Mouse (Mus musculus): Measurements from ENCODE around the gene Gdpd4. TPM values are rescaled to one million over a fixed set of nuclear protein-coding genes. Genes with fewer than 3 reads are reported as not detected.
A peak's percentile ranks its signal among the peaks of the same experiment; 100 is the strongest.

Gene Gdpd4
- not detected in 2 replicates for polyA plus RNA-seq (2016; fragmentation: Nextera tagmentation; extraction: Ambion mirVana)

DNA sequence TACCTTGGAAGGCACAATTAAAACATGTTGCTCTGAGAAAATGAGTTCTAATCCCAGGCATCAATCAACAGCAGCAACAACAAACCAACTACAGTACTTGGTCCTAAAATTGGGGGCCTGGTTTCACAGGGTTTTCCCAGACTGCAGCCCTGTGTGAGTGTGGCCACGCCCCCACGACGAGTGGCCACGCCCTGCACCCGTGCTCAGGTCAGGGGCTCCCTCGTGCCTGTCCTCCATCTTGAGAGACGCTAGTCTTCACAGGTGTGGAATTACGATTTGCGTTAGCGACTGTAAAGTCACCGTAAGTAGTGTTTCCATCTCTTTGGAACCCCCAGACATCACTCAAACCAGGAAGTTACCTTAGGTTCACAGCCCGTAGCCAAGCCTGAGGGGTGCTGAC lies at the start of gene Gdpd4:
Gene Gdpd4 (plus strand): TSS at position 214 of the 400 bp plus-strand sequence.
- Histone ChIP-seq H3K36me3 (no peaks in the 10 kb centered on the region), H3K27me3 (no peaks in the 10 kb centered on the region), H3K9ac (replicated peaks) (no peak within 1 kb of the TSS), H3K4me2 (replicated peaks) (no peak within 1 kb of the TSS), H3K27ac (replicated peaks) (no peak within 1 kb of the TSS), H3K4me1 (no peaks in the 10 kb centered on the region), H3K9me3 (no peaks in the 10 kb centered on the region), H3K4me3 (no peak within 1 kb of the TSS)
- ATAC-seq (ENCODE audit: low FRiP score, low read depth) = no peak
- WGBS = 81% methylated on average over 12 of the region's 12 CpGs

- peaks cover 16% of the 10 kb centered on the region; the same call in 1 of the 2 replicates for H3K36me3 ChIP-seq
- no peak overlapping the region for H3K4me2 ChIP-seq (replicated peaks)
- WGBS = 94% methylated on average over 4 of the region's 4 CpGs
- H3K4me1 ChIP-seq = no peaks in the 10 kb centered on the region
- no peak overlapping the region for H3K27ac ChIP-seq (replicated peaks)
- no peak overlapping the region for H3K4me3 ChIP-seq
- no peak for ATAC-seq (ENCODE audit: low FRiP score, low read depth)
- no peak overlapping the region for H3K9ac ChIP-seq (replicated peaks)
- no peaks in the 10 kb centered on the region for H3K27me3 ChIP-seq
- no peaks in the 10 kb centered on the region for H3K9me3 ChIP-seq
Measured at GRCm38 (mm10) chr7:97872396-97872795, 47.4 kb upstream of the Gdpd4 start.

DNA sequence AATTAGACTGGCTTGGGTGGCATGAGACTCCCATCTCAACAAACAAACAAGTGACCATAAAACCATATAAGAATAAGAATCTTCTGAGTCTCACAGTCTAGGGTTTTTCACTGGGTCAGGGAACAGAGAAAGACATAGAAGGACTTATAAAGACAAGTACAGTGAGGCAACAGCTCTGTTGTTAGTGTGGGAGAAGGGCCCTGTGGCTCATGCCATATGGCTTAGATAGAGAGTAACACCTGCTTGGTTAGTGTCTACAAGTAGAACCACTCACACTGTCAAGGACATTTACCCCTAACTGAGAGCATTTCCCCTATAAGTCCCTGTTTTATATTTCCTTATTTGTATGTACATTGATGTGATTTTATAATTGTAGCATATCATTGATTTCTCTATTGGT lies 46.4 kb upstream of the Gdpd4 start:
- H3K4me3 ChIP-seq = no peak overlapping the region
- no peaks in the 10 kb centered on the region for H3K27me3 ChIP-seq
- no peak overlapping the region for H3K27ac ChIP-seq (replicated peaks)
- H3K9me3 ChIP-seq = no peaks in the 10 kb centered on the region
- H3K36me3 ChIP-seq = peaks cover 11% of the 10 kb centered on the region; the same call in 1 of the 2 replicates
- ATAC-seq (ENCODE audit: low FRiP score, low read depth) = no peak
- no peak overlapping the region for H3K4me2 ChIP-seq (replicated peaks)
- H3K4me1 ChIP-seq = no peaks in the 10 kb centered on the region
- H3K9ac ChIP-seq (replicated peaks) = no peak overlapping the region

GRCm38 (mm10) chr7:97877846-97878538 lies 41.8 kb upstream of the Gdpd4 start:
- Histone ChIP-seq H3K4me1 (no peaks in the 10 kb centered on the region), H3K27ac (replicated peaks) (no peak overlapping the region), H3K4me3 (no peak overlapping the region), H3K36me3 (no peaks in the 10 kb centered on the region), H3K9ac (replicated peaks) (no peak overlapping the region), H3K9me3 (no peaks in the 10 kb centered on the region), H3K27me3 (no peaks in the 10 kb centered on the region), H3K4me2 (replicated peaks) (no peak overlapping the region)
- WGBS = 93% methylated on average over 7 of the region's 7 CpGs
- no peak for ATAC-seq (ENCODE audit: low FRiP score, low read depth)

- Histone ChIP-seq H3K4me3 (no peak overlapping the region), H3K4me1 (no peaks in the 10 kb centered on the region), H3K27me3 (no peaks in the 10 kb centered on the region), H3K36me3 (peaks cover 56% of the 10 kb centered on the region), H3K9ac (replicated peaks) (no peak overlapping the region), H3K9me3 (no peaks in the 10 kb centered on the region), H3K27ac (replicated peaks) (no peak overlapping the region), H3K4me2 (replicated peaks) (no peak overlapping the region)
- ATAC-seq (ENCODE audit: low FRiP score, low read depth) = no peak
- 87% methylated on average over 3 of the region's 3 CpGs for WGBS
Measured at GRCm38 (mm10) chr7:97911646-97912045, 8.1 kb upstream of the Gdpd4 start.

GRCm38 (mm10) chr7:97914833-97915516 lies 4.8 kb upstream of the Gdpd4 start:
- no peak for ATAC-seq (ENCODE audit: low FRiP score, low read depth)
- WGBS = 92% methylated on average over 2 of the region's 2 CpGs

DNA sequence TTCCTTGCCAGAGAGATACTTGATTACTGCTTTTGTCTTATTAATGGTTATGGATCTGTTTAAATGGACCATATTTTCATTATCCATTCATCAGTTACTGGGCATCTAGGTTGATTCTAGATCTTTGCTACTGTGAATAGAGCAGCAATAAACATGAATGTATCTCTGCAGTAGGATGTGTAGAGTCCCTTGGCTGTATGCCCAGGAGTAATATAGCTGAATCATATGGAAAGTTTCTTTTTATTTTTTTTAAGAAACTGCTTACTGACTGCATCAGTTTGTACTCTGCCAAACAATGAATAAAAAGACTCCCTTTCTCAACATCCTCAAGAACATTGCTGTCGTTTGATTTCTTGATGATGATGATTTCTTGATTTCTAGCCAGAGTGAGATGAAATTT lies 6.1 kb downstream of the Gdpd4 start:
- ATAC-seq (ENCODE audit: low FRiP score, low read depth) = no peak
- Histone ChIP-seq H3K27ac (replicated peaks) (no peak overlapping the region), H3K36me3 (no peaks in the 10 kb centered on the region), H3K4me2 (replicated peaks) (no peak overlapping the region), H3K9ac (replicated peaks) (no peak overlapping the region), H3K9me3 (no peaks in the 10 kb centered on the region), H3K27me3 (no peaks in the 10 kb centered on the region), H3K4me1 (no peaks in the 10 kb centered on the region), H3K4me3 (no peak overlapping the region)
- 87% methylated on average over 1 of the region's 1 CpGs for WGBS

More at GRCm38 (mm10) chr7:97914833-97915516, 4.8 kb upstream of the Gdpd4 start:
- H3K27me3 ChIP-seq = no peaks in the 10 kb centered on the region
- H3K9me3 ChIP-seq = no peaks in the 10 kb centered on the region
- H3K9ac ChIP-seq (replicated peaks) = no peak overlapping the region
- no peak overlapping the region for H3K4me2 ChIP-seq (replicated peaks)
- no peak overlapping the region for H3K4me3 ChIP-seq
- no peak overlapping the region for H3K27ac ChIP-seq (replicated peaks)
- H3K36me3 ChIP-seq = peaks cover 27% of the 10 kb centered on the region; the same call in 1 of the 2 replicates
- no peaks in the 10 kb centered on the region for H3K4me1 ChIP-seq

- 86% methylated on average over 5 of the region's 5 CpGs for WGBS
- H3K4me1 ChIP-seq = no peaks in the 10 kb centered on the region
- H3K4me2 ChIP-seq (replicated peaks) = no peak overlapping the region
Measured at GRCm38 (mm10) chr7:97926978-97927377, 7.2 kb downstream of the Gdpd4 start.

DNA sequence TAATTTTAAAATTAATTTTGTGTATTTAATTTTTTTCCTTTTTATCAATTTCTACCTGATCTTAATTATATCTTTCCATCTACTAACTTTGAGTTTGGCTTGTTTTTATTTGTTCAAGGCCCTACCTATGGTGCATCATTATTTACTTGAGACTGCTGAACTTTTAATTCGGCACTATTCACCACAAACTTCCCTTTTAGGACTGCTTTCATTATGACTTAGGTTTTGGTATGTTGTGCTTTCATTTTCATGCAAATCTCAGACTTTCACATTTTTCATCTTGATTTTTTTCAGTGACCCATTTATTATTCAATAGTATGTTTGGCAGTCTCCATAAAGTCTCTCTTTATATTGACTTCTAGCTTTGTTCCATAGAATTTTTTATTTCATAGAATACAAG lies 24.7 kb downstream of the Gdpd4 start:
- Histone ChIP-seq H3K4me1 (no peaks in the 10 kb centered on the region), H3K4me2 (replicated peaks) (no peak overlapping the region), H3K9ac (replicated peaks) (no peak overlapping the region), H3K36me3 (no peaks in the 10 kb centered on the region), H3K9me3 (no peaks in the 10 kb centered on the region), H3K27ac (replicated peaks) (no peak overlapping the region), H3K4me3 (no peak overlapping the region), H3K27me3 (no peaks in the 10 kb centered on the region)
- no peak for ATAC-seq (ENCODE audit: low FRiP score, low read depth)
- 87% methylated on average over 1 of the region's 1 CpGs for WGBS

More at GRCm38 (mm10) chr7:97926978-97927377, 7.2 kb downstream of the Gdpd4 start:
- H3K36me3 ChIP-seq = no peaks in the 10 kb centered on the region
- no peak overlapping the region for H3K9ac ChIP-seq (replicated peaks)
- H3K27me3 ChIP-seq = no peaks in the 10 kb centered on the region
- no peak overlapping the region for H3K4me3 ChIP-seq
- H3K9me3 ChIP-seq = no peaks in the 10 kb centered on the region
- ATAC-seq (ENCODE audit: low FRiP score, low read depth) = no peak
- no peak overlapping the region for H3K27ac ChIP-seq (replicated peaks)

- H3K9me3 ChIP-seq = no peaks in the 10 kb centered on the region
- ATAC-seq (ENCODE audit: low FRiP score, low read depth) = no peak
- no peak overlapping the region for H3K4me3 ChIP-seq
- no peak overlapping the region for H3K4me2 ChIP-seq (replicated peaks)
- H3K27ac ChIP-seq (replicated peaks) = no peak overlapping the region
- H3K4me1 ChIP-seq = no peaks in the 10 kb centered on the region
- no peaks in the 10 kb centered on the region for H3K36me3 ChIP-seq
- no peak overlapping the region for H3K9ac ChIP-seq (replicated peaks)
- H3K27me3 ChIP-seq = no peaks in the 10 kb centered on the region
- WGBS = 18% methylated on average over 4 of the region's 4 CpGs
Measured at GRCm38 (mm10) chr7:97972486-97972885, 52.7 kb downstream of the Gdpd4 start.

GRCm38 (mm10) chr7:97977463-97977862 lies 57.7 kb downstream of the Gdpd4 start:
- WGBS = 15% methylated on average over 1 of the region's 1 CpGs

DNA sequence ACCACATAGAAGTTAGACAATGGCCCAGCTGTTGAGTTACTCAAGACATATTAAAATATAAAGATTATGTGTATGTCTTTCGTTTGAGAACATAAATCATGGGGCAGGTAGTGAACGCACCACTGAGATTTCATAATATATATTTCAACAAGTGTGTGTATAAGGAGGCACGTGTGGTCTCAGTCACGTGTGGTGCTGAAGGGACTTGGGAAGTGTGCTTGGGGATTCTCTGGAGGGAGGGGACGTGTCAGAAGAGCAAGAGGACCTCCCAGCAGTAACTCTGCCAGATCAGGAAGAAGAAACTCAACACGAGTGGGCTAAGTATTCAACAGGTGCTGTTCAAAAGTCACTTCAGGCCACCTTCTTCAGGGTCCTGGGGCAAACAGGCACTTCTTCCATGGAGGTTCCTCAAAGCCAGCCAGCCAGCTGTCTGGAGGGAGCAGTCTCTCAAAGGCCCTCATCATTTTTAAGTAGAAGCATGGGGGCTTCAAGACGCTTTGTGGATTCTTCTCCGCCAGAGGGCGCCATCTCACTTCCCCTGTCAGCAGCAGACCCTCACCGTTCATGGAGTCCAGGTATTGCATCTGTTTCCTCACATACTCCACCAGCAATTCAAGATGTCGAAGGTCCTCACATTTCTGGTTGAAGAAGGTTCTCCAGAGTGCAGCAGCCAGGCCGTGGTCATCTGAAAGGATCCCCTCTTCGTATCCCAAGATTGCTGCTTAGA lies 64.5 kb downstream of the Gdpd4 start:
- H3K27ac ChIP-seq (replicated peaks) = no peak overlapping the region

More at GRCm38 (mm10) chr7:97977463-97977862, 57.7 kb downstream of the Gdpd4 start:
- Histone ChIP-seq H3K36me3 (no peaks in the 10 kb centered on the region), H3K4me1 (no peaks in the 10 kb centered on the region), H3K27ac (replicated peaks) (no peak overlapping the region), H3K4me2 (replicated peaks) (no peak overlapping the region), H3K9ac (replicated peaks) (no peak overlapping the region), H3K9me3 (no peaks in the 10 kb centered on the region), H3K4me3 (no peak overlapping the region), H3K27me3 (no peaks in the 10 kb centered on the region)
- ATAC-seq (ENCODE audit: low FRiP score, low read depth) = peak; percentile 79

More for the DNA sequence above, 64.5 kb downstream of the Gdpd4 start:
- ATAC-seq (ENCODE audit: low FRiP score, low read depth) = no peak
- H3K36me3 ChIP-seq = no peaks in the 10 kb centered on the region
- no peak overlapping the region for H3K9ac ChIP-seq (replicated peaks)
- no peaks in the 10 kb centered on the region for H3K9me3 ChIP-seq
- no peak overlapping the region for H3K4me3 ChIP-seq
- no peaks in the 10 kb centered on the region for H3K4me1 ChIP-seq
- WGBS = 56% methylated on average over 13 of the region's 13 CpGs
- no peak overlapping the region for H3K4me2 ChIP-seq (replicated peaks)
- no peaks in the 10 kb centered on the region for H3K27me3 ChIP-seq
